Mouse (Mus musculus): Measurements from ENCODE around the gene Hoxd9. TPM values are rescaled to one million over a fixed set of nuclear protein-coding genes. Genes with fewer than 3 reads are reported as not detected.

Hoxd9 gene
- total and polyA plus RNA-seq, 3 experiments: 0.10 to 0.29 (median 0.16) TPM

GRCm38 (mm10) chr2:74698201-74699052 is 900 bp downstream of the Hoxd9 start:
- Histone ChIP-seq H3K27me3 (ENCODE audit: control insufficient read depth, insufficient read depth, low read length) (peaks cover 36% of the 10 kb centered on the region), H3K27ac (no peak overlapping the region), H3K4me3 (peak overlapping the region; percentile 50), H3K79me2 (replicated peaks; ENCODE audit: control insufficient read depth, insufficient read depth, low read length) (no peaks in the 10 kb centered on the region), H3K9ac (ENCODE audit: low read depth, low read length) (peak overlapping the region; percentile 32), H3K36me3 (ENCODE audit: control insufficient read depth, insufficient read depth, low read length) (no peaks in the 10 kb centered on the region), H3K4me1 (ENCODE audit: control insufficient read depth, insufficient read depth, low read length) (no peaks in the 10 kb centered on the region)
- intact Hi-C loops (cut with DNase I): loop anchor here (10.0 kb wide), 1 partner anchor 1424 kb away; the partner anchor contains the start of gene Sp9
- DNase-seq: peak in 1 of 2 experiments; percentile 59
- no peak for TF ChIP-seq CTCF (IDR thresholded peaks at IDR 0.05)
- no peak for TF ChIP-seq EP300 (IDR thresholded peaks at IDR 0.05; ENCODE audit: insufficient read depth, low read depth, low read length)
- no peak for TF ChIP-seq POLR2A (IDR thresholded peaks at IDR 0.05; ENCODE audit: insufficient read depth, low read depth, low read length)
- 3% methylated on average over 86 of the region's 86 CpGs for WGBS

- Histone ChIP-seq H3K4me1 (ENCODE audit: control insufficient read depth, insufficient read depth, low read length) (no peaks in the 10 kb centered on the region), H3K27me3 (ENCODE audit: control insufficient read depth, insufficient read depth, low read length) (peaks cover 37% of the 10 kb centered on the region), H3K27ac (no peak overlapping the region), H3K4me3 (no peak overlapping the region), H3K9ac (ENCODE audit: low read depth, low read length) (no peak overlapping the region), H3K79me2 (replicated peaks; ENCODE audit: control insufficient read depth, insufficient read depth, low read length) (no peaks in the 10 kb centered on the region), H3K36me3 (ENCODE audit: control insufficient read depth, insufficient read depth, low read length) (no peaks in the 10 kb centered on the region)
- no peak for DNase-seq
- intact Hi-C loops (cut with DNase I): loop anchor here (10.0 kb wide), 1 partner anchor 1424 kb away; the partner anchor contains the start of gene Sp9
- TF ChIP-seq EP300 (IDR thresholded peaks at IDR 0.05; ENCODE audit: insufficient read depth, low read depth, low read length) (no peak), POLR2A (IDR thresholded peaks at IDR 0.05; ENCODE audit: insufficient read depth, low read depth, low read length) (no peak), CTCF (IDR thresholded peaks at IDR 0.05) (no peak)
- 9% methylated on average over 17 of the region's 17 CpGs for WGBS
Measured at GRCm38 (mm10) chr2:74699053-74699430, 1.5 kb downstream of the Hoxd9 start.

DNA sequence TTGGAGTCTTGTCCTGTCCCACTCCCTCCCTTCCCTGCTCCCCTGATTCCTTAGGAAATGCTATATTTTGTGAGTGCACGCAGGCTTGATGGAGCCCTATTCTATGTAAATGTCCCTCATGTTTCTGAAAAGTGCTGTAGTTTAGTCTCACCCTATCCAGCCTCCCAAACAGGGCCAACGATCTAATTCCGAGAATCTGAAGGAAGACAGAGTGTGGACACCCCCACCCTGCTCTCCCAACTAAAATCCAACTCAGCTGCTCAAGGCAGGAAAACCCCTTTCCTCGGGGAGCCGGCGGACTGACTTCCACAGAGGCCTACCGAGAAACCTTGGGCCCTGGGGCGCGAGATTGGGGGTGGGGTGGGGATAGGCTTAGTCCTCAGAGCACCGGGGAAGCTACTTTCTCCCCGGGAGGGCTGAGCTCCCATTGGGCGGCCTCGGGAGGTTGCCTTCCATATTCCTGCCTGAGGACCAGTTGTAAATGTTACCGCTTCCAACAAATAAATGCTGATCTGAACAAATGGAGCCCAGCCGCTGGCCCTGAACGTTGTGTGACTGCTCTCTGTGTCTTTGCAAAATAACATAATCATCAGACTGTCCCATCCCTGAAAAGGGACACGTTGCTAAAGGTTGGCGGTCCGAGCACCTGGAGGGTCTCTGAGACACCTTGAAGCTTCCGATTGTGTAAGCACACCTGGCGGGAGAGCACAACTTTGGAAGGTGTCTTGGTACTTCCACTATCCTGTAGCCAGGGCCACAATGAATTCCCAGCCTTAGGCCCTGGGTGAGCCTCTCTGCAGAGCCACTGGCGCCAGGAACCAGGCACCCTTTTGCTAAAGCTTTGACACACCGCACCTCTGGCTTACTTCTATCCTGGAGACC is 2.4 kb downstream of the Hoxd9 start:
- TF ChIP-seq POLR2A (IDR thresholded peaks at IDR 0.05; ENCODE audit: insufficient read depth, low read depth, low read length) (no peak), EP300 (IDR thresholded peaks at IDR 0.05; ENCODE audit: insufficient read depth, low read depth, low read length) (no peak), CTCF (IDR thresholded peaks at IDR 0.05) (no peak)
- Histone ChIP-seq H3K79me2 (replicated peaks; ENCODE audit: control insufficient read depth, insufficient read depth, low read length) (no peaks in the 10 kb centered on the region), H3K36me3 (ENCODE audit: control insufficient read depth, insufficient read depth, low read length) (no peaks in the 10 kb centered on the region), H3K27ac (no peak overlapping the region), H3K9ac (ENCODE audit: low read depth, low read length) (no peak overlapping the region), H3K4me1 (ENCODE audit: control insufficient read depth, insufficient read depth, low read length) (no peaks in the 10 kb centered on the region), H3K4me3 (no peak overlapping the region), H3K27me3 (ENCODE audit: control insufficient read depth, insufficient read depth, low read length) (peaks cover 42% of the 10 kb centered on the region)
- 17% methylated on average over 23 of the region's 23 CpGs for WGBS
- DNase-seq: peak in 1 of 2 experiments; percentile 22
- intact Hi-C loops (cut with DNase I): loop anchor here (5.0 to 10.0 kb wide), 3 partner anchors 262 to 1425 kb away; partner anchors contain the start of gene Sp9

DNA sequence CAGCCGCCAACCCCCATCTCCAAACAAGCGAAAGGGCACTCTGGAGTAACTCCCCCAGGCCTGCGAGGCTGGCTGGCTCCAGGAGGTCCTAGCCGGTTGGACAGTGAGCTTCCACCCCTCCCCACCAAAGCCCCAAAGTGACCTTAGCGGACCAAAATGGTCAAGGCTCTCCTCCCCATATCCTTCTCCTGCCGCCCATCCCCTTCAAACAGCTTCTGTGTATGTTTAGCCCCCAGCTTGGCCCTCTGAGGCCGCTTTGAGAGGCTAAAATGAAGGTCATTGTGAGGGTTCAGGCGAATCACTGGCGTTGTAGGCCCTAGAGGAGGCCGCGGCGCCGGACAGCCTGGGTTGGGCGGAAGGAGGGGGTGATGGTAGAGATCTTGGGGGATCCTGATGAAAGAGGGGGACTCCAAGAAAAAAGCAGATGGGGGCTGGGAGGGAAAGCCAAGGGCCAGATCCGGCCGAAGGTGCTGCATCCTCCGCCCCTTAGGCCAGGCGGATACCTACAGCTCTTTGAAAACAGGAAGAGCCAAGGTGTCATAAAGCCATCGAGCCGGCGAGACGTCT is 3.1 kb downstream of the Hoxd9 start:
- no peak overlapping the region for H3K9ac ChIP-seq (ENCODE audit: low read depth, low read length)
- peaks cover 47% of the 10 kb centered on the region for H3K27me3 ChIP-seq (ENCODE audit: control insufficient read depth, insufficient read depth, low read length)
- H3K36me3 ChIP-seq (ENCODE audit: control insufficient read depth, insufficient read depth, low read length): no peaks in the 10 kb centered on the region
- no peak for TF ChIP-seq EP300 (IDR thresholded peaks at IDR 0.05; ENCODE audit: insufficient read depth, low read depth, low read length)
- no peak for TF ChIP-seq POLR2A (IDR thresholded peaks at IDR 0.05; ENCODE audit: insufficient read depth, low read depth, low read length)
- no peak for TF ChIP-seq CTCF (IDR thresholded peaks at IDR 0.05)
- 12% methylated on average over 22 of the region's 22 CpGs for WGBS
- H3K4me3 ChIP-seq: no peak overlapping the region
- intact Hi-C loops (cut with DNase I): loop anchor here (5.0 kb wide), 2 partner anchors 262 to 612 kb away; no protein-coding TSS in a partner anchor
- H3K27ac ChIP-seq: no peak overlapping the region
- no peak for DNase-seq
- H3K79me2 ChIP-seq (replicated peaks; ENCODE audit: control insufficient read depth, insufficient read depth, low read length): no peaks in the 10 kb centered on the region
- no peaks in the 10 kb centered on the region for H3K4me1 ChIP-seq (ENCODE audit: control insufficient read depth, insufficient read depth, low read length)

- intact Hi-C loops (cut with DNase I): loop anchor here (1.0 to 5.0 kb wide), 6 partner anchors 260 to 887 kb away; no protein-coding TSS in a partner anchor
- peak; percentile 62; the same call in 1 of the 2 replicates for TF ChIP-seq EP300 (IDR thresholded peaks at IDR 0.05; ENCODE audit: insufficient read depth, low read depth, low read length)
- TF ChIP-seq POLR2A (IDR thresholded peaks at IDR 0.05; ENCODE audit: insufficient read depth, low read depth, low read length): no peak
- peak; percentile 99 for TF ChIP-seq CTCF (IDR thresholded peaks at IDR 0.05)
Measured at GRCm38 (mm10) chr2:74701949-74702819, 4.7 kb downstream of the Hoxd9 start.

More at GRCm38 (mm10) chr2:74701949-74702819, 4.7 kb downstream of the Hoxd9 start:
- WGBS: 18% methylated on average over 17 of the region's 17 CpGs
- H3K79me2 ChIP-seq (replicated peaks; ENCODE audit: control insufficient read depth, insufficient read depth, low read length): no peaks in the 10 kb centered on the region
- no peaks in the 10 kb centered on the region for H3K4me1 ChIP-seq (ENCODE audit: control insufficient read depth, insufficient read depth, low read length)
- no peak overlapping the region for H3K9ac ChIP-seq (ENCODE audit: low read depth, low read length)
- H3K27me3 ChIP-seq (ENCODE audit: control insufficient read depth, insufficient read depth, low read length): peaks cover 42% of the 10 kb centered on the region
- no peak overlapping the region for H3K4me3 ChIP-seq
- DNase-seq: peak; percentile 57 to 84
- H3K27ac ChIP-seq: no peak overlapping the region
- no peaks in the 10 kb centered on the region for H3K36me3 ChIP-seq (ENCODE audit: control insufficient read depth, insufficient read depth, low read length)
